Mouse (Mus musculus) CH12.LX (cell line): ENCODE data around the gene Htra3. TPM values are rescaled to one million over a fixed set of nuclear protein-coding genes. Genes with fewer than 3 reads are reported as not detected.

ENCODE experiments used
- DNase-seq: peaks from one replicate; pipeline ENCODE4 v3.0.0-alpha.2; 2013; ENCODE audit errors: extremely low read depth
- H3K27ac ChIP-seq: 2 replicates; pipeline ENCODE4 v1.5.1; 2012; ENCODE audit warnings: low read depth, mild to moderate bottlenecking, control low read depth, moderate library complexity; ENCODE audit not compliant: insufficient read depth
- H3K27me3 ChIP-seq: replicated peaks from 2 replicates; pipeline ENCODE3; 2012; ENCODE audit warnings: inconsistent platforms
- H3K36me3 ChIP-seq, 2 experiments: replicated peaks in 1 of 2; 2 replicates each; pipeline versions ENCODE3 to v1.6.1; 2012; ENCODE audit warnings: inconsistent platforms in 1 of 2, low read length in 1 of 2, mild to moderate bottlenecking in 1 of 2, mixed read lengths in 1 of 2, moderate library complexity in 1 of 2; ENCODE audit not compliant: control insufficient read depth in 1 of 2, insufficient read depth in 1 of 2
- H3K4me1 ChIP-seq, 2 experiments: 2 replicates each; pipeline ENCODE4 v1.6.1; 2012; ENCODE audit warnings: inconsistent platforms in 1 of 2, moderate library complexity in 1 of 2; ENCODE audit not compliant: insufficient read depth in 2 of 2, control insufficient read depth in 1 of 2
- H3K4me2 ChIP-seq: 2 replicates; pipeline ENCODE4 v1.6.1; 2012; ENCODE audit warnings: low read depth, mild to moderate bottlenecking, control low read depth; ENCODE audit not compliant: poor library complexity, insufficient read depth, severe bottlenecking
- H3K4me3 ChIP-seq, 3 experiments: fragments of 150-350 bp in 1 of 3; sonication (generic) in 1 of 3; replicated peaks in 1 of 3; 2 replicates each; pipeline versions ENCODE3 to v1.5.1; 2011 to 2012; ENCODE audit warnings: low read depth in 2 of 3, low read length in 2 of 3, mild to moderate bottlenecking in 2 of 3, moderate library complexity in 2 of 3, control low read depth in 1 of 3, improper control_type of control experiment in 1 of 3, inconsistent platforms in 1 of 3, mixed read lengths in 1 of 3; ENCODE audit not compliant: poor library complexity in 1 of 3
- H3K79me2 ChIP-seq: replicated peaks from 2 replicates; pipeline ENCODE4 v1.6.1; 2012; ENCODE audit warnings: mild to moderate bottlenecking, moderate library complexity; ENCODE audit not compliant: control insufficient read depth, poor library complexity, insufficient read depth, severe bottlenecking; ENCODE audit errors: extremely low read depth
- H3K9ac ChIP-seq: 2 replicates; pipeline ENCODE4 v1.6.1; 2012; ENCODE audit warnings: low read depth, mild to moderate bottlenecking, control low read depth, moderate library complexity; ENCODE audit not compliant: insufficient read depth
- H3K9me3 ChIP-seq: replicated peaks from 2 replicates; pipeline ENCODE3; 2012; ENCODE audit warnings: low read length, inconsistent platforms, mixed read lengths
- BHLHE40 ChIP-seq: IDR thresholded peaks from 2 replicates; pipeline ENCODE4 v1.6.1; 2011; ENCODE audit warnings: mild to moderate bottlenecking, low read depth, low read length, improper control_type of control experiment
- CHD1 ChIP-seq: IDR thresholded peaks from 2 replicates; pipeline ENCODE4 v1.6.1; 2012; ENCODE audit warnings: low read depth, low read length, improper control_type of control experiment, inconsistent platforms
- CHD2 ChIP-seq: IDR thresholded peaks from 2 replicates; pipeline ENCODE4 v1.6.1; 2011; ENCODE audit warnings: low read length, improper control_type of control experiment
- CTCF ChIP-seq, 2 experiments: IDR thresholded peaks in 1 of 2; conservative IDR thresholded peaks in 1 of 2; 2 replicates each; pipeline ENCODE4 v1.5.1; 2011 to 2012; ENCODE audit warnings: low read depth in 2 of 2, low read length in 2 of 2, improper control_type of control experiment in 1 of 2, inconsistent platforms in 1 of 2, mild to moderate bottlenecking in 1 of 2, moderate library complexity in 1 of 2
- E2F4 ChIP-seq: IDR thresholded peaks from 2 replicates; pipeline ENCODE4 v1.6.1; 2011; ENCODE audit warnings: low read depth, low read length, improper control_type of control experiment; ENCODE audit not compliant: insufficient replicate concordance
- ELF1 ChIP-seq: IDR thresholded peaks from 2 replicates; pipeline ENCODE4 v1.6.1; 2014; ENCODE audit warnings: low read depth, mild to moderate bottlenecking, inconsistent platforms, low read length, improper control_type of control experiment
- EP300 ChIP-seq: IDR thresholded peaks from 2 replicates; pipeline ENCODE4 v1.6.1; 2011; ENCODE audit warnings: low read length, improper control_type of control experiment
- GABPA ChIP-seq: IDR thresholded peaks from 2 replicates; pipeline ENCODE4 v1.6.1; 2012; ENCODE audit warnings: low read depth, low read length, improper control_type of control experiment, inconsistent platforms; ENCODE audit not compliant: insufficient replicate concordance
- HCFC1 ChIP-seq: IDR thresholded peaks from 2 replicates; pipeline ENCODE4 v1.6.1; 2012; ENCODE audit warnings: low read depth, mild to moderate bottlenecking, inconsistent platforms, low read length, improper control_type of control experiment
- IRF4 ChIP-seq: IDR thresholded peaks from 2 replicates; pipeline ENCODE4 v1.6.1; 2014; ENCODE audit warnings: low read depth, mild to moderate bottlenecking, inconsistent platforms, low read length, improper control_type of control experiment
- JUND ChIP-seq: conservative IDR thresholded peaks from 2 replicates; pipeline ENCODE4 v1.6.1; 2011; ENCODE audit warnings: low read depth, low read length, improper control_type of control experiment
- MAFK ChIP-seq: IDR thresholded peaks from 2 replicates; pipeline ENCODE4 v1.6.1; 2011; ENCODE audit warnings: low read length, improper control_type of control experiment; ENCODE audit not compliant: insufficient replicate concordance
- MAX ChIP-seq: IDR thresholded peaks from 2 replicates; pipeline ENCODE4 v1.6.1; 2011; ENCODE audit warnings: low read length, improper control_type of control experiment
- MAZ ChIP-seq: IDR thresholded peaks from 2 replicates; pipeline ENCODE4 v1.6.1; 2012; ENCODE audit warnings: low read depth, mild to moderate bottlenecking, inconsistent platforms, low read length, improper control_type of control experiment, moderate library complexity
- MEF2A ChIP-seq: IDR thresholded peaks from 2 replicates; pipeline ENCODE4 v1.6.1; 2014; ENCODE audit warnings: low read depth, mild to moderate bottlenecking, inconsistent platforms, low read length, improper control_type of control experiment, borderline replicate concordance
- MXI1 ChIP-seq: IDR thresholded peaks from 2 replicates; pipeline ENCODE4 v1.6.1; 2011; ENCODE audit warnings: mild to moderate bottlenecking, low read depth, low read length, improper control_type of control experiment
- MYC ChIP-seq: IDR thresholded peaks from 2 replicates; pipeline ENCODE4 v1.6.1; 2011; ENCODE audit warnings: low read depth, mild to moderate bottlenecking, improper control_type of control experiment, low read length
- NELFE ChIP-seq: IDR thresholded peaks from 2 replicates; pipeline ENCODE4 v1.6.1; 2011; ENCODE audit warnings: low read depth, low read length, improper control_type of control experiment
- NRF1 ChIP-seq: IDR thresholded peaks from 2 replicates; pipeline ENCODE4 v1.6.1; 2014; ENCODE audit warnings: low read depth, mild to moderate bottlenecking, inconsistent platforms, low read length, improper control_type of control experiment, moderate library complexity
- PAX5 ChIP-seq: IDR thresholded peaks from 2 replicates; pipeline ENCODE4 v1.6.1; 2012; ENCODE audit warnings: low read length, inconsistent platforms, mixed read lengths
- POLR2A ChIP-seq: IDR thresholded peaks from 2 replicates; pipeline ENCODE4 v1.6.1; 2011; ENCODE audit warnings: low read depth, mild to moderate bottlenecking, improper control_type of control experiment, low read length
- POLR2AphosphoS2 ChIP-seq: IDR thresholded peaks from 2 replicates; pipeline ENCODE4 v1.6.1; 2011; ENCODE audit warnings: low read depth, low read length, improper control_type of control experiment
- RAD21 ChIP-seq: IDR thresholded peaks from 2 replicates; pipeline ENCODE4 v1.6.1; 2011; ENCODE audit warnings: low read depth, mild to moderate bottlenecking, low read length, improper control_type of control experiment, moderate library complexity
- RCOR1 ChIP-seq: conservative IDR thresholded peaks from 2 replicates; pipeline ENCODE4 v1.6.1; 2012; ENCODE audit warnings: low read depth, mild to moderate bottlenecking, inconsistent platforms, low read length, improper control_type of control experiment
- SIN3A ChIP-seq: IDR thresholded peaks from 2 replicates; pipeline ENCODE4 v1.6.1; 2012; ENCODE audit warnings: low read length, improper control_type of control experiment, inconsistent platforms
- SMC3 ChIP-seq: IDR thresholded peaks from 2 replicates; pipeline ENCODE4 v1.6.1; 2011; ENCODE audit warnings: low read depth, low read length, improper control_type of control experiment
- TBP ChIP-seq: conservative IDR thresholded peaks from 2 replicates; pipeline ENCODE4 v1.6.1; 2011; ENCODE audit warnings: low read depth, low read length, improper control_type of control experiment
- TCF12 ChIP-seq: IDR thresholded peaks from 2 replicates; pipeline ENCODE4 v1.6.1; 2014; ENCODE audit warnings: low read depth, mild to moderate bottlenecking, inconsistent platforms, low read length, improper control_type of control experiment
- UBTF ChIP-seq: IDR thresholded peaks from 2 replicates; pipeline ENCODE4 v1.6.1; 2012; ENCODE audit warnings: low read depth, mild to moderate bottlenecking, inconsistent platforms, low read length, improper control_type of control experiment, moderate library complexity
- USF2 ChIP-seq: conservative IDR thresholded peaks from 2 replicates; pipeline ENCODE4 v1.6.1; 2011; ENCODE audit warnings: low read depth, low read length, improper control_type of control experiment
- ZKSCAN1 ChIP-seq: IDR thresholded peaks from 2 replicates; pipeline ENCODE4 v1.6.1; 2012; ENCODE audit warnings: low read depth, inconsistent platforms, low read length, improper control_type of control experiment, borderline replicate concordance
- ZNF384 ChIP-seq: IDR thresholded peaks from 2 replicates; pipeline ENCODE4 v1.6.1; 2012; ENCODE audit warnings: low read depth, low read length, improper control_type of control experiment, inconsistent platforms
- dilution Hi-C: fragments of 300-500 bp; cut with MboI; formaldehyde crosslinking; loops from 2 replicates; pipeline ENCODE4 v1.14.3; 2020; ENCODE audit warnings: low sequenced_read_pairs; ENCODE audit not compliant: extremely low pct_unique_long_range_greater_than_20kb, extremely low pct_ligation_motif_present
- in situ Hi-C: fragments of 300-500 bp; cut with MboI; formaldehyde crosslinking; loops from 3 replicates; pipeline ENCODE4 v1.14.3; 2019; ENCODE audit warnings: low sequenced_read_pairs, low pct_ligation_motif_present, low pct_unique_long_range_greater_than_20kb, mixed read lengths
- polyA plus RNA-seq: library from polyadenylated mRNA; unstranded; fragments of >175 nt; gene quantifications from 2 replicates; pipeline ENCODE4 v1.2.1, GENCODE M21; 2012; ENCODE audit warnings: low read depth; ENCODE audit not compliant: insufficient read length
- total RNA-seq, 2 experiments: library from RNA; depleted of rRNA; stranded (reverse); fragments of 300-350 nt in 1 of 2; fragments of >200 nt in 1 of 2; gene quantifications; 2 replicates each; pipeline ENCODE4 v1.2.3; 2012 to 2014

Gene Htra3
- total and polyA plus RNA-seq, 3 experiments, result not detected

GRCm38 (mm10) chr5:35653743-35654395, 25.7 kb downstream of the Htra3 start:
- Histone ChIP-seq H3K4me1 (peaks cover 4 to 5% of the 10 kb centered on the region in 2 experiments; a peak in 3 of 4 replicates), H3K4me2 (no peak overlapping the region), H3K36me3 (no peaks in the 10 kb centered on the region), H3K79me2 (no peaks in the 10 kb centered on the region), H3K9ac (no peak overlapping the region), H3K4me3 (no peak overlapping the region), H3K27ac (no peak overlapping the region), H3K9me3 (no peaks in the 10 kb centered on the region), H3K27me3 (peaks cover 42% of the 10 kb centered on the region)
- dilution Hi-C loops, result no loop called here
- in situ Hi-C loops, result no loop called here
- DNase-seq, result no peak
- TF ChIP-seq NELFE, result no peak
- no peak for TF ChIP-seq ELF1
- no peak for TF ChIP-seq TCF12
- TF ChIP-seq POLR2A, result no peak
- TF ChIP-seq PAX5, result no peak
- no peak for TF ChIP-seq TBP
- no peak for TF ChIP-seq POLR2AphosphoS2
- TF ChIP-seq GABPA, result no peak
- no peak for TF ChIP-seq SMC3
- no peak for TF ChIP-seq CHD1
- TF ChIP-seq SIN3A, result no peak
- no peak for TF ChIP-seq E2F4
- TF ChIP-seq MAX, result no peak
- TF ChIP-seq RAD21, result no peak
- no peak for TF ChIP-seq MEF2A
- TF ChIP-seq IRF4, result no peak
- TF ChIP-seq HCFC1, result no peak
- no peak for TF ChIP-seq MAFK
- TF ChIP-seq NRF1, result no peak
- TF ChIP-seq CTCF (conservative IDR thresholded peaks at IDR 0.05 in 1 of 2, IDR thresholded peaks at IDR 0.05 in 1 of 2; ENCODE audit: low read depth in 2 of 2, low read length in 2 of 2), result no peak

GRCm38 (mm10) chr5:35652872-35653271, 26.7 kb downstream of the Htra3 start:
- H3K4me2 ChIP-seq, result no peak overlapping the region
- peaks cover 42% of the 10 kb centered on the region for H3K27me3 ChIP-seq
- no peaks in the 10 kb centered on the region for H3K36me3 ChIP-seq
- DNase-seq, result no peak
- no peaks in the 10 kb centered on the region for H3K79me2 ChIP-seq
- H3K9me3 ChIP-seq, result no peaks in the 10 kb centered on the region
- no peak overlapping the region for H3K4me3 ChIP-seq
- no peak overlapping the region for H3K27ac ChIP-seq
- dilution Hi-C loops (no loop called here), in situ Hi-C loops (no loop called here)
- H3K9ac ChIP-seq, result no peak overlapping the region
- peaks cover 4 to 5% of the 10 kb centered on the region in 2 experiments; a peak in 3 of 4 replicates for H3K4me1 ChIP-seq
- no peak for TF ChIP-seq POLR2A
- peak; percentile 29; the same call in 1 of the 2 replicates for TF ChIP-seq NRF1
- TF ChIP-seq MAX, result no peak
- TF ChIP-seq USF2, result no peak
- no peak for TF ChIP-seq TBP
- no peak for TF ChIP-seq UBTF
- TF ChIP-seq SMC3, result peak; percentile 68
- TF ChIP-seq RAD21, result peak; percentile 35
- TF ChIP-seq SIN3A, result no peak
- no peak for TF ChIP-seq ZNF384
- TF ChIP-seq CTCF (conservative IDR thresholded peaks at IDR 0.05 in 1 of 2, IDR thresholded peaks at IDR 0.05 in 1 of 2; ENCODE audit: low read depth in 2 of 2, low read length in 2 of 2), result peak in 1 of 2 experiments; percentile 76; a peak in 2 of 4 replicates
- no peak for TF ChIP-seq MEF2A
- no peak for TF ChIP-seq EP300
- no peak for TF ChIP-seq E2F4
- no peak for TF ChIP-seq RCOR1
- TF ChIP-seq JUND, result no peak
- TF ChIP-seq BHLHE40, result no peak
- TF ChIP-seq TCF12, result no peak
- TF ChIP-seq ZKSCAN1, result no peak
- no peak for TF ChIP-seq IRF4
- no peak for TF ChIP-seq MXI1
- no peak for TF ChIP-seq MAZ
- TF ChIP-seq GABPA, result no peak
- TF ChIP-seq CHD2, result no peak
- TF ChIP-seq ELF1, result no peak
- TF ChIP-seq MYC, result no peak
